Mouse (Mus musculus): ENCODE results near the gene Sgsm3. TPM values are rescaled to one million over a fixed set of nuclear protein-coding genes. Genes with fewer than 3 reads are reported as not detected.

Gene Sgsm3
- total RNA-seq, 2 experiments from 2014 or later = 10.6 to 13.6 TPM

DNA sequence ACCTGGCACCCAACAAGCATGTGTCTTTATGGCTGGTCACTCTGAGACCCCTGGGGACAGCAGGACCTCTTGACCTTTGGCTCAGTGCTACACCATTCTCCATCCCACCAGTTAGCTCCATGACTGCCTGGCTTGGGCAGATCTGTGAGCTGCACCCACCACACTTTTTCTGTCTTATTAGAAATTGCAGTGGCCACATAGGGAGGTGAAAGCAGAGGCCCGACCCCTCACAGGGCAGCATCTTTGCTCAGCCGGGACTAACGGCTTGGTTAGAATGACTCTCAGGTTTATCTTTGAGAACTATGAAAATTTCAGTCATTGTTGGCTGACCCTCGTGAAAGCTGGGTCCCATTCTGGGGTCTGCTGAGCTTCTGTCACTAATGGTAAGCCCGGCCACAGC lies 49.3 kb downstream of the Sgsm3 start:
- no peak for DNase-seq

DNA sequence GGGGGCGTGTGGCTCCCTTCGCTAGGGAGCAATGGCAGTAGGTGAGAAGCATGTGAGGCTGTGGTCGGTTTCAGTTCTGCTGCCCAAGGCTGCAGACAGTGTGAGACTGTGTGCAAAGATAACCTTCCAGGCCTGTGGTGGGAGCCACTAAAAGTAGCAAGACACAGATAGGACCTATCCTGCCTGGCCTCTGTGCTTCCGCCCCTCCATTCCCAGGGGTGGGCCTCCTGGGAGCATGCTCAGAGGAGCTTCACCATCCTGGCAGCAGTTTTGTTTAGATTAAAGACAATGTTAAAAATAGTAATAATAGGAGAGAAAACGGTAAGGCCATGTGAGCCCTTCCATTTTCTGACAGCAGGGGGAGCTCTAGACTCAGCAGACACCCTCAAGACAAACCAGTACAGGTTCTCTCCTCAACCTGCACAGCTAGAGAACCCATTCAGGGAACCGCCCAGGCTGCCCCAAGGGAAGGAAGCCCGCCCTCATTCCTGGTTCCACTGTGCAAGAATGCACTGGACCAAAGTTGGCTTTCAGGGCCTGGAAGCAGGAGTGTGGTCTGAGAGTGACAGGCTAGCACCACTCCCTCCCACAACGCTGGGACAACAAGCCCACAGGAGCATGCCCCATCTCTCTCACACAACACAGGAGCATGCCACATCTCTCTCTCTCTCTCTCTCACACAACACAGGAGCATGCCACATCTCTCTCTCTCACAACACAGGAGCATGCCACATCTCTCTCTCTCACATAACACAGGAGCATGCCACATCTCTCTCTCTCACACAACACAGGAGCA lies 50.0 kb downstream of the Sgsm3 start:
- peak; percentile 82 for DNase-seq

- no peak for DNase-seq
Observed at GRCm38 (mm10) chr15:81030891-81031425, 53.4 kb downstream of the Sgsm3 start.

DNA sequence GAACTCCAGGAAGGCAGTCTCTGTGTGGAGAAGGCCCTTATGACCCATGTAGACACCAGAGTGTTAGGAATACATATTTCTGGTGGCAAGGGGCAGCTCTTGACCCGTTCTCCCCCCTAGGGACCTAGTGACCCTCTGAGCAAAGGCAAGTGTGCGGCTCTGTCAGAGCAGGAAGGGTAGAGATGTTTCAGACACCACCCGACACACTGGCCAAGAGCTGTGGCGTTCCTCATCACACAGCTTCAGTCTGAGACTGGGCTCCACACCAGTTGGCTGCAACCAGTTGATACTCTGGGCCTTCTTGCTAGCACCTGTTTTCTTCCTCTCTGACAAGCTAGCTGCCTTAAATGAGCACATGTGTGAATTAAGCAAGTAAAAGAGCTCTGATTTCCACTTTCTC lies 54.0 kb downstream of the Sgsm3 start:
- DNase-seq = no peak

DNA sequence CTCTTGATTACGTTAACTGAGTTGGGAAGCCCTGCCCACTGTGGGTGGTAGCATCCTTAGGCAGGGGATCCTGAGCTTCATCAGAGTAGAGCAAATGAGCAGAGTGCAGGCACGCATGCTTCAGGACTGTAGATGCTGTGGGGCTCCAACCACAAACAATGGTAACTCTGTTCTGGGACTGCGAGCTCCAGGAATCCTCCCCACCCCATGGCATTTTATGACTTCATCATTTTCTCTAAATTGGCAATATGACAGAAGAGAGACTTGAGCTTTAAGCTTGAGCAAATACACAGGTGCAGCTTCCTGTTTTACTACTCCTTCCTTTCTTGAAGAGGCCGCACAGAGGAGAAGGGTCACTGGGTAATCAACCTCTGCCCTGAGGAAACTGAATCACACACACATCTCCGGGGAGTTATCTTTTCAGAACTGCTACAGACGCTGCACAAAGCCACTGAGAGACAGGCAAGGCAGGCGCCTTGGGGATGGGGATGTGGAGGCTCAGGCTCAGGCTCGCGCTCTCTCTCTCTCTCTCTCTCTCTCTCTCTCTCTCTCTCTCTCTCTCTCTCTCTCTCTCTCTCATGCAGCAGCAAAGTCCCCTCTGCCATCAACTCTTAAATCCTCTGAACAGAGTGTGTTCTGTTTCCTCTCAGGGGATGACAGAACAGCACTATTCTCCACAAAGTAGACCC lies 55.5 kb downstream of the Sgsm3 start:
- no peak for DNase-seq

GRCm38 (mm10) chr15:81034119-81034518 lies 56.6 kb downstream of the Sgsm3 start:
- DNase-seq = no peak

DNA sequence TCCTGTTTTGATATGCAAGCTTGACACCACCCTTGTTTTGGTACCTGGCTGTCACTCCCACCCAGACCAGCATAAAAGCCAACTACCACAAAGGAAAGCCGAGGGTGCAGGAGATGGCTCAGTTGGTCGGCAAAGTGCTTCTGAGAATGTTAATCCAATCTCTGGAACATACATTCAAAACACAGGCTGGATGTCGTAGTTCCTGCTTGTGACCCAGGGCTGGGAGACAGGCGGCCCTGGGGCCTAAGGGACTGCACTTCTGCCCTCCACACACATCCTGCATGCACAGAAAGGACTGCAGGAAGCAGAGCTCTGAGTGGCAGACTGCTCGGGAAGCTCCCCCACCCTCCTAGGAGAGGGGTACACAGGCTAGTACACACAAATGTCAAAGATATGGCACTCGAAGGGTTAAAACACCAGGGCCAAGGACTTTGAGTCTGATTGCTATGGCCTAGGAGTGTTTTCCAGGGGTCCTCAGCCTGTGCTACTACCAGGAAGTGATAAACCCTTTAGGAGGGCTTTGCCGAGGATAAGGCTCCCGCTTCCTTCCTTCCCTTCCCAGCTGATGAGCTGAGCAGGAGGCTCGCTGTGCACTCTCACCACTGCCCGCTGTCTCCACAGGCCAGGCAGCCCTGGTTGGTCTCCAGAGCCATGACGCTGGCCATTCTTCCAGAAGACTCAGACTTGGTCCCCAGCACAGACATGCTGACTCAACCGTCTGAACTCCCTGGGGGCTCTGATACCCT lies 58.0 kb downstream of the Sgsm3 start:
- DNase-seq = no peak

DNA sequence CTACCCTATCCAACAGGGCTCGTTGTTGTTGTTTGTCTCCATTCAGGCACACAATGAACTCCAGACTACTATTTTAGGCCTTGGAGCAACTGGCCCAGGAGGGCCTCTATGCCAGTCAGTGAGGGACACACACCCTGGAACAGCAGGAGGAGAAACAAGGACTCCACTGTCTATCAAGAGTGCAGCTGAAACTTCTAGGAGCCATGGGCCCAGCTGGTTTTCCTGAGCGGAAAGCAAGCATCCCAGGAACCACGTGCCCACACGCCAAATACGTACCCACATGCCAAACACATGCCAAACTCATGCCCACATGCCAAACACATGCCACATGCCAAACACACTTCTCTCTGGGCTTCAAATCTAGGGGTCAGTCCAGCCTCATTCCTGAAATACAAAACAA lies 60.9 kb downstream of the Sgsm3 start:
- no peak for DNase-seq

DNA sequence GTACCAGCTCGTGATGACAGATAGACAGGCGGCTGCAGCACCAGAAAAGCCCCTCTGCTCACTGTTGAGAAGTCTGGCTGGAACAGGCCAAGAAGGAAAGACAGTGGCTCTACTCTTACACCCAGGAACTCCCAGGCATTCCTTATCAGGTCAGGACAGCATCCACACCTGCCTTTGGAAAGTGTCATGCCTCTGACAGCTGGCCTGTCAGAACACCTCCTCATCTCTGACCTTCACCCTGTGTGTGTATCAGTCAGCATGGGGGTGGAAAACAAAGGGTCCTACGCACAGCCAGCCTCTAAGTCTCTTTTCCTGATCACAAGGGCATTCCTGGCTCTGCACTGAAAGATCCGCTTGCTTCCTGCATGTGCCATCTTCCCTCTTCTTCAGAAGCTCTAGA lies 64.2 kb downstream of the Sgsm3 start:
- DNase-seq = no peak

DNA sequence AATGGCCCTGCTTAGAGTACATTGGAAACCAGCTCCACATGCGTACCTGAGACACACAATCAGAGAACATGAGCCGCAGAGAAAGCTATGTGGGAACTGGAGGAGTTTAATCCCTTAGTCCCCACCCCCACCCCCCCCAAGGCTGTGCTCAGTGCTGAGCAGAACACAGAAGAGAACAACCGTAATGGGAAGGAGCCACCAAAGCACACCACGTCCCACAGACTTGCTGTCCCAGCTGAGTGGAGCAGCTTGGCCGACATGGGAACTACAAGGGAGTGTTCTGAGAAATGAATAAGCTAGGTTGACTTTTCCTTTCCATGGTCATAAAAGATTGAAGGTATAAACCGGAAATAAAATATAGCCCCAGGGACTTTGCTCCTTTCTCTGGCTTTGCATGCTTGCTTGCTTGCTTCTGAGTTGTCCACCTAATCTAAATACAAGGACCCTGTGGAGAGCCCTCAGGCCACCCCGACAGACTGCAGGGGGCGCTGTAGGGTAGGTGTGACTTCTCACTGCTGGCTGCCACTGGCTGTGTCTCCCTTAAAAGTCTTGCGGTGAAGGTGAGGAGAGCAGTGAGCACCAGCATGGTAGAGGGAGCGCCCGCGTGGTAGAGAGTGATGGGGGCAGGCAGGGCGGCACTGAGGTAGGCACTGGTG lies 64.8 kb downstream of the Sgsm3 start:
- DNase-seq = peak; percentile 67

GRCm38 (mm10) chr15:81044446-81044845 lies 66.9 kb downstream of the Sgsm3 start:
- no peak for DNase-seq

DNA sequence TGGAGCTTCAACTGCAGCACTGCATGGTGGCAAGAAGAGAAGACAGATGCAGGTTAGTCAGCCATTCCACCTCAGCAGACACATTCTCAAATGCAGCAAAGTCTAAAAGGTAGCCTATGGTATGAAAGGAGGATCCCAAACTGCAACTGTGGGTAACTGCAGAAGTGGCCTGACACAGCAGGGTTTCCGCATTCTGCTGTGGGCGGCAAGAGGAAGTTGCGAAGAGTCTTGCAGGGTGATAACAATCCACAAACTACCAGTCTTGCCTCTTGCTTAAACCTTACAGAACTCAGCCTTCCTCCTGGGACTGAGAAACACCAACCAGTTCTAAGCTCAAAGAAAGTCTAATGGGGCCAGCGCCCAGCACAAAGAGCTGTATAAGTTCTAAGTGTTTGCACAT lies 67.8 kb downstream of the Sgsm3 start:
- no peak for DNase-seq

GRCm38 (mm10) chr15:81046061-81046460 lies 68.5 kb downstream of the Sgsm3 start:
- DNase-seq = no peak

DNA sequence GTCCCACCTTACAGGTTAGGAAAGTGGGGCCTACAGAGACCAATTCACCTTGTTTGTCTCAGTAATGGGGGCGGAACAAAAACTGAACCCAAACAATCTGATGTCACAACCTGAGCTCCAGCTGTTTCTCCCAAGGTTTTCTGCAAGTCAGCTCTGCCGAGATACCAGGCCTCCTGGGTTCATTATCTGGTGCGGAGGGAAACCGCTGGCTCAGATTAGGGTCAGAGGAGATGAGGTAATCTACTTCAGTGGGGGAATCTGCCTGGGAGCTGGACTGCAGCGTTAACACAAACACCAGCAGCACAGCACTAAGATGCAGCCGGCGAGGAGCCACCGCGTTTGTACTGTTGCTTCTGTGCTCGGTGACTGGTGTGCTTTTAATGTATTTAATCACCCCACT lies 69.9 kb downstream of the Sgsm3 start:
- no peak for DNase-seq

- DNase-seq = no peak
Observed at GRCm38 (mm10) chr15:81049401-81050053, 72.0 kb downstream of the Sgsm3 start.

DNA sequence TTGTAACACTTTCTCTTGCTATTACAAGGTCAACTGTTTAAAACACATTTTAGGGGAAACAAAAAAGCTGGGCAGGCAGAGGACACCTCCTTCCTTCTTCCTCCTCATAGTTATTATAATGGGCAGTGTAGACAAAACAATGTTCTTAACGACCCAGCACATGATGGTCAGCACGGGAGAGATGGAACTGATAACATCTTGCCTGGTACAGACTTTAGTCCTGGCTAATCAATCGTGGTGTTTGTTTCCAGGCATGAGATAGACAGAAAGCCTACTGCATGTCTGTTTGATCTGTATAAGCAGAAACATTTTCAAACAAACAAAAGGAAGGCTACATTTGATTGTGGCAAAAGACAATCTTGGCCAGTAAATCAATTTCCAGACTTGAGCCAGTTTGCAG lies 72.9 kb downstream of the Sgsm3 start:
- DNase-seq = no peak

DNA sequence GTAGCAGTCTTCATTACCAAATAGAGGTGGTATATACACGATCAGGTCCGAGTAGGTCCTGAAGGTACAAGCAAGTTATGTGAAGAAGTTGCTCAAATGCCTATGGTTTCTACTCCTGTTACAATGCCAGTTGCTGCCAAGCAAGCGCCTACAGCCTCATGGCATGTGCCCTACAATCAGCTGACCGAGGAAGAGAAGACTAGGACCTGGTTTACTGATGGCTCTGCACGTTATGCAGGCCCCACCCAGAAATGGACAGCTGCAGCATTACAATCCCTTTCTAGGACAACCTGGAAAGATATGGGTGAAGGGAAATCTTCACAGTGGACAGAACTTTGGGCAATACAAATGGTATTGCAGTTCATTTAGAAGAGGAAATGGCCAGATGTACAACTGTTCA lies 74.9 kb downstream of the Sgsm3 start:
- no peak for DNase-seq

DNA sequence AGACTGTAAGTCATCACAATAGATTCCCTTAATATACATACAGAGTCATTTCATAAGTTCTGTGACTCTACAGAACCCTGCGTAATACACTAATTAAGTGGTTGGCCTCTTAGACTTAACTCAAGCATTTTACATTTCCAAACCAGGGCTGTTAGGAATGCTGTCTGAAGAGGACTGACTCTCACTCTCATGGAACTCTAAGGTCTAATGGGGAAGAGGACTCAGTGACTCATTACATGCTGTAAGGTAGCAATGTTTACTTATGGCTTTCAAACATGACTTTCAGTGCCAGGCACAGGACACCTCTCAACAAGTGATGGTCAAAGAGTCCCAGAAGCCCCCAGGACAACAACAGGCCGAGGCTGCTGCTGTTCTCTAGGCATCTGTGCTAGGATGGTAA lies 77.9 kb downstream of the Sgsm3 start:
- no peak for DNase-seq

DNA sequence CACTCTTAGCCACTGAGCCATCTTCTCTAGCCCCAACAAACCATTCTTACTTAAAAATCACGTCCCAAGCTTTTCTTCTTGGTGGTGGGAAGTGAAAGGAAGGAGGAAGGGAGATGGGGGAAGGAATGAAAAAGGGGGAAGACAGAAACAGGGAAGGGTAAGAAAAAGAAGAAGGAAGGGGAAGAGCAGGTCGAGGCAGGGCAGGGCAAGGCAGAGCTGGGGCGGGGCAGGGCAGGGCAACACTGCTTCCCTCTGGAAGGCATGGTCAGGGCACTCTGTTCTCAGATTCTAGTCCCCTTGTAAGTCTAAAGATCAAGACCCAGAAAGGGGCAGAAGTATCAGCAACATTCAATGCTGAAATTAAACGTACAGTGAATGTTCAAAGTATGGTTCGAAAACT lies 80.2 kb downstream of the Sgsm3 start:
- DNase-seq = no peak

- DNase-seq = no peak
Observed at GRCm38 (mm10) chr15:81060975-81061374, 83.4 kb downstream of the Sgsm3 start.
